Mouse (Mus musculus) 416B (cell line): ENCODE results near the gene Klk1b9.
A peak's percentile ranks its signal among the peaks of the same experiment; 100 is the strongest.
"Not testable (repeated sequence)": the region's sequence is repeated elsewhere in the genome, so short reads cannot be mapped to it uniquely, and the experiment has no call there.

Experiments used
- DNase-seq: peaks from one replicate; pipeline ENCODE4 v3.0.0; 2011; ENCODE audit warnings: low read depth

The Klk1b9 gene

GRCm38 (mm10) chr7:43975761-43976160 is at the start of gene Klk1b9:
Gene Klk1b9, plus strand, starts transcription at chr7:43976061.
- not testable (repeated sequence) for DNase-seq

- DNase-seq = peak; percentile 52
Observed at GRCm38 (mm10) chr7:43928521-43928920, 47.3 kb upstream of the Klk1b9 start.

- DNase-seq = no peak
Observed at GRCm38 (mm10) chr7:43932337-43932736, 43.5 kb upstream of the Klk1b9 start.

GRCm38 (mm10) chr7:43933440-43933839 is 42.4 kb upstream of the Klk1b9 start, which contains the start of gene Klk15:
Gene Klk15, plus strand, starts transcription at chr7:43933740.
- DNase-seq = no peak

GRCm38 (mm10) chr7:43934747-43935146 is 41.1 kb upstream of the Klk1b9 start:
- no peak for DNase-seq

- DNase-seq = no peak
Observed at GRCm38 (mm10) chr7:43936551-43936950, 39.3 kb upstream of the Klk1b9 start.

- DNase-seq = not testable (repeated sequence)
Observed at GRCm38 (mm10) chr7:43942293-43942692, 33.6 kb upstream of the Klk1b9 start.

GRCm38 (mm10) chr7:43944727-43945264 is 31.1 kb upstream of the Klk1b9 start:
- DNase-seq = no peak

- DNase-seq = no peak
Observed at GRCm38 (mm10) chr7:43950364-43950763, 25.5 kb upstream of the Klk1b9 start, which contains the start of gene Klk1b8. Gene Klk1b8, plus strand, starts transcription at chr7:43950664.

- DNase-seq = no peak
Observed at GRCm38 (mm10) chr7:43952703-43953102, 23.2 kb upstream of the Klk1b9 start.

GRCm38 (mm10) chr7:43966451-43966850 is 9.4 kb upstream of the Klk1b9 start, which contains the start of gene Klk1b1:
Gene Klk1b1, plus strand, starts transcription at chr7:43966751.
- DNase-seq = no peak

- DNase-seq = no peak
Observed at GRCm38 (mm10) chr7:43967058-43967457, 8.8 kb upstream of the Klk1b9 start.

- DNase-seq = no peak
Observed at GRCm38 (mm10) chr7:43967612-43968011, 8.2 kb upstream of the Klk1b9 start.

GRCm38 (mm10) chr7:43985657-43986056 is 9.8 kb downstream of the Klk1b9 start:
- no peak for DNase-seq

- peak; percentile 2 for DNase-seq
Observed at GRCm38 (mm10) chr7:43994821-43995220, 19.0 kb downstream of the Klk1b9 start.

- DNase-seq = not testable (repeated sequence)
Observed at GRCm38 (mm10) chr7:43995577-43995976, 19.7 kb downstream of the Klk1b9 start, which contains the start of gene Klk1b11. Gene Klk1b11, plus strand, starts transcription at chr7:43995877.

GRCm38 (mm10) chr7:44004847-44005246 is 29.0 kb downstream of the Klk1b9 start:
- no peak for DNase-seq

- DNase-seq = not testable (repeated sequence)
Observed at GRCm38 (mm10) chr7:44011868-44012267, 36.0 kb downstream of the Klk1b9 start, which contains the start of gene Klk1b26. Gene Klk1b26, plus strand, starts transcription at chr7:44012168.

GRCm38 (mm10) chr7:44014666-44015065 is 38.8 kb downstream of the Klk1b9 start:
- DNase-seq = not testable (repeated sequence)

- DNase-seq = no peak
Observed at GRCm38 (mm10) chr7:44015071-44015470, 39.2 kb downstream of the Klk1b9 start.
